Mouse (Mus musculus): ENCODE measurements at regions not wholly inside any gene's neighbourhood (a gene's known extent, or its start where the extent isn't known, plus 50 kb on each side); places are given as distances from the start of the nearest gene placed in this dataset.

- no peak for TF ChIP-seq CTCF (IDR thresholded peaks at IDR 0.05)
- TF ChIP-seq EP300 (IDR thresholded peaks at IDR 0.05; ENCODE audit: insufficient read depth, low read depth, low read length), result no peak
- no peak for TF ChIP-seq POLR2A (IDR thresholded peaks at IDR 0.05; ENCODE audit: insufficient read depth, low read depth, low read length)
Measured at GRCm38 (mm10) chr3:15154153-15154552, 177.9 kb downstream of the Gm9733 start.

Measured in heart, adult 2 months (tissue).